Mouse (Mus musculus) testis, adult 2 months (tissue): ENCODE results near the gene Apoc4. TPM values are rescaled to one million over a fixed set of nuclear protein-coding genes. Genes with fewer than 3 reads are reported as not detected.

ENCODE experiments used
- H3K27ac ChIP-seq: fragments of 200-500 bp; 2 replicates; pipeline ENCODE4 v1.5.1; 2012; ENCODE audit warnings: low read depth, low read length; ENCODE audit not compliant: control insufficient read depth, insufficient read depth
- H3K27me3 ChIP-seq: fragments of 200-500 bp; 2 replicates; pipeline ENCODE4 v1.6.1; 2012; ENCODE audit warnings: mild to moderate bottlenecking, low read length, moderate library complexity; ENCODE audit not compliant: control insufficient read depth, insufficient read depth
- H3K36me3 ChIP-seq: fragments of 200-500 bp; 2 replicates; pipeline ENCODE4 v1.6.1; 2012; ENCODE audit warnings: mild to moderate bottlenecking, low read length; ENCODE audit not compliant: control insufficient read depth, insufficient read depth
- H3K4me1 ChIP-seq: fragments of 200-500 bp; 2 replicates; pipeline ENCODE4 v1.6.1; 2012; ENCODE audit warnings: low read length; ENCODE audit not compliant: control insufficient read depth, insufficient read depth
- H3K4me3 ChIP-seq: fragments of 200-500 bp; 2 replicates; pipeline ENCODE4 v1.5.1; 2012; ENCODE audit warnings: low read depth, mild to moderate bottlenecking, low read length, moderate library complexity, mixed read lengths; ENCODE audit not compliant: control insufficient read depth
- CTCF ChIP-seq: fragments of 200-500 bp; IDR thresholded peaks from 2 replicates; pipeline ENCODE4 v1.5.1; 2012; ENCODE audit warnings: low read depth, mild to moderate bottlenecking, inconsistent platforms, low read length, moderate library complexity; ENCODE audit not compliant: control insufficient read depth, insufficient read depth, insufficient replicate concordance
- POLR2A ChIP-seq: fragments of 200-500 bp; IDR thresholded peaks from 2 replicates; pipeline ENCODE4 v1.6.1; 2012; ENCODE audit warnings: low read depth, mild to moderate bottlenecking, inconsistent platforms, low read length, moderate library complexity; ENCODE audit not compliant: control insufficient read depth
- polyA plus RNA-seq: library from polyadenylated mRNA; depleted of rRNA; stranded (reverse); fragments of >200 nt; gene quantifications from 2 replicates; pipeline ENCODE4 v1.2.3, GENCODE M21; 2012

Apoc4 gene
- polyA plus RNA-seq, 1 experiment: not detected

DNA sequence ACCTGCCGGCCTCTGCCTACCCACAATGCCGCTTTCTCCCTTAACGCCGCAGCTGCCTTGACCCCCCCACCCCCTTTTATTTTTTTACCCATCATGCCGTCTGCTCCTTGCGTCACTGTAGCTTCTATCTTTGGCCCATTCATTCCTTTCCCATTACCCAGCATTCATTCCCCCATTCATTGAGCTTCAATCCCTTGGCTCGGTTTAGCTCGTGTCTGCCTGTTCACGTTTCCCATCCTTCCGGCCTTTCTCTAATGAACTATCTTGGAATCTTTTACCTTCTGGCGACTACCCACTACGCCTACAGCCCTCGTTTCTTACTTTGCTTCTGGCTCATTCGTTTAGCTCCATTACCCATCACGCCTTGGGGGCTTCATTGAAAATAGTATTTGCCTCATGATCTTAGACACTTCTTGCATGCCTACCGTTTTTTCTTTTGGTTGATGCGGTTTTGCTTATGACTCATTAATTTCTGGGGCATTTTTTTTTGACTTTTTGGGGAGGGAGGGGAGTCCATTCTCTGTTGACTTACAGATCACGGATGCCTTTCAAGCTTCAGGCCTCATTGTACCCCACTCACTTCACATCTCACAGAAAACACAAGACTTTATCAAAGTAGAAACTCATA, 34.9 kb upstream of the Apoc4 start:
- H3K4me1 ChIP-seq: no peaks in the 10 kb centered on the region; the same call in none of the 2 replicates
- no peaks in the 10 kb centered on the region for H3K27me3 ChIP-seq
- H3K27ac ChIP-seq: peak overlapping the region; percentile 91
- peaks cover 1% of the 10 kb centered on the region for H3K36me3 ChIP-seq
- TF ChIP-seq POLR2A (no peak), CTCF (no peak)
- peak overlapping the region; percentile 91 for H3K4me3 ChIP-seq

DNA sequence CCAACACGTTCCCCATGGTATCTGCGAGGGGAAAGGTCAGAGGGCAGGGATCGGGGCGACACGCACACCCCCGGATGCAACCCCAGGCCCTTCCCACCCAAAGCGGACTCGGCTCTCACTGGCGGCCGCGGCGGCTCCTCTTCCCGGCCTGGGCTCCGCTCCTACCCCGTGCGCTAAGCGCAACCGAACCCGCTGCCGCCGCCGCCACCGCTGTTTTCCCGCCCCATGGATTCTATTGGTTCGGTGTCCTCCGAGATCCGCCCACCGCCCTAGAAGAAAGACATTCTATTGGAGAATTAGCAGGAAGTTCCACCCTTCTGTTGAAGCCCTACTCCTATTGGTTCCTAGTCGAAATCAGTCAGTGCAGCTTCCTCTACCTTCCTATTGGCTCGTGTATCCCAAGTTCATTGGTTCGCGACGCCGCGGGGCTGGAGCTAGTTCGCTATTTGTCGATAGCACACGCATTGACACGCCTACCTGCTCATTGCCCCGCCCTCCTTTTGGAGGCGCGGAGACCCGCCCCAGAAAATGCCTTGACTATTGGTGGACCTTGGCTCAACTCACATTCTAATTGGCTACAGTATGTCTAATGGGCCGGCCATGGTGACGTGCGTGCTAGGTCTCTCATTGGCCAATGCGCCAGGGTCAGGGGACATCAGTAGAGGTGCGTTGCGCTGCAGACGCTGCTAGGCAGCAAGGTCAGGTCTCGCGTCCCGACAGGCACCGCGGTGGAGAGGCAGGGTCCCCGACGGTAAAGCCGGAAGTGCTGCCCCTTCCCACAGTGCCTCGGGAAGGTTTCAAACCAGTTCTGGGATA, 34.2 kb upstream of the Apoc4 start, which contains the start of gene Tomm40:
Tomm40 (minus strand) TSS at position 200 of the 816 bp plus-strand sequence.
- Histone ChIP-seq H3K27me3 (no peaks in the 10 kb centered on the region), H3K4me3 (peak within 1 kb of the TSS; percentile 91), H3K4me1 (no peaks in the 10 kb centered on the region; the same call in none of the 2 replicates), H3K27ac (peak within 1 kb of the TSS; percentile 91), H3K36me3 (peaks cover 1% of the 10 kb centered on the region)
- TF ChIP-seq POLR2A: peak; percentile 77
- TF ChIP-seq CTCF: no peak

DNA sequence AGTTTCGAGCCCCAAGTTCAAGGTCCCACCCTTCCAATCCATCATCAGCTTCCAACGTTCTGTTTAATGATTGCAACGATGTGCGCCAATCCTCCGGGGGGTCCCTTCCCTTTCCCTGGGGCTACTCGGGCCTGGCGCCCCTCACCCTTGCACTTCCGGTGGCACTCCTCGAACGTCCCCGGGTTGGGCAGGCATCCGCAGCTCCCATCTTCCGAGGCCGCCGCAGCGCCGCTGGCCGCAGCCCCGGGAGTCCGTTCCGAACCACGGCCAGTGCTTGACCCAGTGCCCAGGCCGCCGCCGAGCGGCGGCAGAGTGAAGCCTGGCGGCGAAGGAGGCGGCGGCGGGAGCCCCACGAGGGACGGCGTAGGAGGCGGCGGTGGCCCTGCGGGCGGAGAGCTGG, 33.6 kb upstream of the Apoc4 start:
- no peaks in the 10 kb centered on the region; the same call in none of the 2 replicates for H3K4me1 ChIP-seq
- H3K36me3 ChIP-seq: peaks cover 1% of the 10 kb centered on the region
- H3K27me3 ChIP-seq: no peaks in the 10 kb centered on the region
- H3K4me3 ChIP-seq: peak overlapping the region; percentile 91
- H3K27ac ChIP-seq: peak overlapping the region; percentile 71
- TF ChIP-seq CTCF: no peak
- no peak for TF ChIP-seq POLR2A

DNA sequence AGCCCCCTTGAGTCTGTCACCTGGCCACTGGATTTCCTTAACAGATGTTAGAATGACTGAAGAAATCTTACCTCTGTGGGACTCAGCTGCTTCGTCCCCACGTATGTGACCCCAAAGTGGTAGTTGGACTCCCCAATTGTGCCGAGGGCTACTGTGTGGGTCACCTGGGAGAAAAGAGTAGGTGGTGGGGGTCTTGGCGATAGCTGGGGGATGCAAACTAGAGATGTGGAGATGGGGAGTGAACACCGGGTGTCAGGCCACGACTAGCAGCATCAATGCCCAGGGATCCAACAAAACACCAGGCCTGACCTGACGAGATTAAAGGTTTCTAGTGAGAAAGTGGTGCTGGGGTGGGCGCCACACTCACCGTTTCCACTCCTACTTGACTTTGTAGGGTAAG, 32.3 kb upstream of the Apoc4 start:
- Histone ChIP-seq H3K27me3 (no peaks in the 10 kb centered on the region), H3K4me3 (no peak overlapping the region), H3K36me3 (peaks cover 1% of the 10 kb centered on the region), H3K27ac (no peak overlapping the region), H3K4me1 (no peaks in the 10 kb centered on the region; the same call in none of the 2 replicates)
- no peak for TF ChIP-seq POLR2A
- TF ChIP-seq CTCF: no peak

DNA sequence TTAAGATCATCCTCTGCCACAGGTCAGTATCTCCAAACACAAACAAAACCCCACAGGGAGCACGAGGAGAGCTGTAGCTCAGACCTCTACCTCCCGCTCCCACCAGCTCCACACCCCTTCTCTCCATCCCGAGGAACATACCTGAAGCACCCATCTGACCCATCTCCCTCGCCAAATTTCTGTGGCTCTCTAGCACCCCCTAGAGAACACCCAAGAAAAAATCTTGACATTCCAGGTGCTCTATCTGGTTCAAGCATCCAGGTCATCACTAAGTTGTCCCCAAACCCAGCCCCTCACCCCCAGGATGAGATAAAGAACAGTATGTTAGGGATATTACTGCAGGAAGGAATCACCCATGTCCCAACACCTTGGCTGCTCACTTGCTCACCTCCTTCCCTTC, 31.9 kb upstream of the Apoc4 start:
- Histone ChIP-seq H3K4me3 (no peak overlapping the region), H3K27ac (no peak overlapping the region), H3K36me3 (peaks cover 1% of the 10 kb centered on the region), H3K4me1 (no peaks in the 10 kb centered on the region; the same call in none of the 2 replicates), H3K27me3 (no peaks in the 10 kb centered on the region)
- no peak for TF ChIP-seq POLR2A
- 0 out of 2 replicates have a peak, but pooled peaks have one; percentile 14 for TF ChIP-seq CTCF

DNA sequence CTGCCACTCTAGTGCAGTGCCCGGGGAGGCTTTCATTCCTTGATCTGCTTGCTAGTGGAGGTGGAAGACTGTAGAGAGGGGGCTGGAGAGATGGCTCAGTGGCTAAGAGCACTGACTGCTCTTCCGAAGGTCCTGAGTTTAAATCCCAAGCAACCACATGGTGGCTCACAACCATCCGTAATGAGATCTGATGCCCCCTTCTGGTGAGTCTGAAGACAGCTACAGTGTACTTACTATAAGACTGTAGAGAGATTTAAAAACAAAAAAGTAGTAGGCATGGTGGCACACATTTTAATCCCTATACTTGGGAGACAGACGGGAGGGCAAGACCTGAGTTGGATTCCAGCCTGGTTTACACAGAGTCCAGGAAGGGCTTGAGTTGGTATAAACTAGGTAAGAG, 31.1 kb upstream of the Apoc4 start:
- no peak overlapping the region for H3K4me3 ChIP-seq
- H3K27ac ChIP-seq: no peak overlapping the region
- peaks cover 1% of the 10 kb centered on the region for H3K36me3 ChIP-seq
- TF ChIP-seq POLR2A (no peak), CTCF (no peak)
- no peaks in the 10 kb centered on the region; the same call in none of the 2 replicates for H3K4me1 ChIP-seq
- no peaks in the 10 kb centered on the region for H3K27me3 ChIP-seq

DNA sequence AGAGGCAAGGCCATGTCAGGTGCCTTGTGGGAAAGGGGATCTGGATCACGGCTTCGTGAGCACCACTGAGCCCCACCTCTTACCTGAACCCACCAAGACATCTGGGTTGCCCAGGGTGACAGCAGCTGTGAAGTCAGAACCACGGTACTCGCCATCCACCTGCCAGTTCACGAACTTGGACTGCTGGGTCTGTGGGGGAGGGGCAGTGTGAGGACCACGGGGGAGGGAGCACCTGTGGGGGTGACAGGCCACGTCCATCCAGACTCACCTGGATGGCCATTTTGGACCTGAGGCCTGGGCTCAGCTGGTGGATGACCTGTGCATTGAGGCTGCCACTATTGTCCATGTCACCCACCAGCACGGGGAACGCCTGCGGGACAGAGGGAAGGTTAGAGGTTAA, 29.4 kb upstream of the Apoc4 start:
- TF ChIP-seq POLR2A: no peak
- no peak for TF ChIP-seq CTCF
- no peak overlapping the region for H3K4me3 ChIP-seq
- H3K27me3 ChIP-seq: no peaks in the 10 kb centered on the region
- no peaks in the 10 kb centered on the region; the same call in none of the 2 replicates for H3K4me1 ChIP-seq
- H3K27ac ChIP-seq: no peak overlapping the region
- peaks cover 1% of the 10 kb centered on the region for H3K36me3 ChIP-seq
